Mouse (Mus musculus): ENCODE data around the gene Gas7.

The Gas7 gene

DNA sequence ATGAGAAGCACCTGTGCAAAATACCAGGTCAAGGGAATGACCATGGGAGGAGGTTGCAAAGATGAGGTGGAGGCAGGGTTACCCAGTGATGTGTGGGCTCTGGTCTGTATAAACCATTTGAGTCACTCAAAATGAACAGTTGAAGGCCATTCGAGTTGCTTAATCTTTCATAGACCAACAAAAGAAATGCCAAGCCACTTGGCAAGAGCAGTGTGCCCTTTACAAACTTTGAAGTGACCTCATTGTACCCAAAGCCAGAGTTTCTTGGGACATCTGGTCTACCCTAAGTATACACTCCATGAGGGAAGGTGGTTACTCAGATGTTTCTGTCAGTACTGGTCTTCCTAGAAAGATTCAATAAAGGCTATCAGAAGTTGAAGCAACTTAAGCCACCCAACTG lies 80.5 kb downstream of the Gas7 start:
- 76% methylated on average over 1 of the region's 1 CpGs for WGBS

- 92% methylated on average over 1 of the region's 1 CpGs for WGBS
Observed at GRCm38 (mm10) chr11:67536413-67536812, 81.2 kb downstream of the Gas7 start.

DNA sequence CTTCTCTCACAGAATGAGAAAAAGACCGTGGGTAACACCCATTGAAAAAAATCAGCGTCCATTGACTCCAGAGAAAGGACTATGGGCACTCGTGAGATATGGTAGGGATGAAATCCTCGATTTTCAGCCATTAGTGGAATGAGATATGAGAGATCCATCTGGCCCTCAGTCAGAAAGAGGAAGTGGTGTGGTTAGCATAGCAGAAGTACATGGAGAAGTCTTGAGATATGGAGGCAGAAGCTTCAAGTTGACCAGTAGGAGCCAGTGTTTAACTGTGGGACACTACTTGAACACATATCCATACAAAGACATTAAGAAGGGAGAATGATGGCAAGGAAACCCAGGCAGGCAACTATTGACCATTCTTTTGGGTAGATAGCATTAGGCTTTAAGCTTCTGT lies 82.1 kb downstream of the Gas7 start:
- WGBS = 94% methylated on average over 4 of the region's 4 CpGs

- 72% methylated on average over 6 of the region's 6 CpGs for WGBS
Observed at GRCm38 (mm10) chr11:67538557-67538956, 83.3 kb downstream of the Gas7 start.

GRCm38 (mm10) chr11:67544656-67545432 lies 89.6 kb downstream of the Gas7 start:
- WGBS = 62% methylated on average over 11 of the region's 11 CpGs

GRCm38 (mm10) chr11:67546582-67546981 lies 91.3 kb downstream of the Gas7 start:
- WGBS = 40% methylated on average over 5 of the region's 5 CpGs

GRCm38 (mm10) chr11:67549306-67549705 lies 94.1 kb downstream of the Gas7 start:
- WGBS = 49% methylated on average over 4 of the region's 4 CpGs

- WGBS = 69% methylated on average over 13 of the region's 13 CpGs
Observed at GRCm38 (mm10) chr11:67549762-67550488, 94.7 kb downstream of the Gas7 start.

- 58% methylated on average over 8 of the region's 8 CpGs for WGBS
Observed at GRCm38 (mm10) chr11:67552400-67552799, 97.2 kb downstream of the Gas7 start.

GRCm38 (mm10) chr11:67554276-67554675 lies 99.0 kb downstream of the Gas7 start:
- WGBS = 64% methylated on average over 6 of the region's 6 CpGs

- 57% methylated on average over 3 of the region's 3 CpGs for WGBS
Observed at GRCm38 (mm10) chr11:67556360-67556759, 101.1 kb downstream of the Gas7 start.

GRCm38 (mm10) chr11:67558772-67559448 lies 103.7 kb downstream of the Gas7 start:
- WGBS = 46% methylated on average over 9 of the region's 9 CpGs

DNA sequence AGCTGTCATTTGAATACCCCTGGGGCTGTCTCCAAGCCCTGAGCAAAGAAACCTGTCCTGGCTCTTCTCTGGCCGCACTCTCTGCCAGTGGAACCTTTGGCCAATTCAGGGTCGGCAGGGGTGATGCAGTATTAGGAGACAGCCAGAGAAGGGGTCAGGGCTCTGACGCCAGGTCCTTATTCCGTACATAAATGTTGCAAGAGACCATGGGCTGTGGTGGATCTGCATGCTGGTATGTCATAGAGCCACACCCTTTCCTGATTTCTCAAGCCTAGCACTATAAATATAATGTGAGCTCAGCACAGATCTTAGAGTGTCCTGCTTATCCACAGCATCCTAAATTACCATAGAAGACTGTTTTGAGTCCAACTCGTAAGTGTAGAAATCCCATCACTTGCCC lies 104.3 kb downstream of the Gas7 start:
- WGBS = 70% methylated on average over 5 of the region's 5 CpGs

DNA sequence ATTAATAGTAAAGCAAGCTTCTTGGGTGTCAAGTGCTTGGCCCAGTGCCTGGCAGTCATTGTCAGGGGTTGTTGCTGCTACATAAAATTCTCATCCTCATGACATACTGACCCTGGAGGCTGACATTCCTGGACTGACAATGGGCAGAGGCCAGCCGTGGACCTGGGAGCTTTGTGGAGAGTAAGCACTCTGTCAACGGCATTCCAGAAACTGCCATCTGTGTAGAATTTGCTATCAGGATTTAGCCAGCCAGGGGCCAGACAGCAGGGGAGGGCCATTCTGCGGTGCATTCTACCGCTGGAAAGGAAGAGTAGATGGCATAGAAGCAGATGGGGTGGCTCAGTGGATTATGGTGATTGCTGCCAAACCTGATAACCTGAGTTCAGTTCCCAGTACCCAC lies 106.4 kb downstream of the Gas7 start:
- WGBS = 75% methylated on average over 4 of the region's 4 CpGs

DNA sequence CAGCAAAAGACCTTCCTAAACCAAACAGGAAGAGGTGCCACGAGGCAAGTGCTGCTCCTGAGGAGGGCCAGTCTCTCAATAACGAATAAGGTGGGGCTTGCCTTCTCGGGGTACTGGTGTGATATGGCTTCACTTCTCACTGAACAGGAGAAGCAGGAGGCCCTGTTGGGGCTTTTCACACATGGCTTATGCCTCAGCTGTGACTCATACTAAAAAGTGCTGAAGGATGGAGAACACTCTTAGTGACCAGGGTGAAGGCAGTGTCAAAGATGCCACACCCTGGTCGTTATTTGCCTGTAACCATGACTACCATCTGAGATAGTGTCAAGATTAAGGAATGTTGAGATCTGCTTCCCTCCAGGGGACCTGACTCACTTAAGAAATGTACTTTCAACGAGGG lies 107.9 kb downstream of the Gas7 start:
- 65% methylated on average over 5 of the region's 5 CpGs for WGBS

DNA sequence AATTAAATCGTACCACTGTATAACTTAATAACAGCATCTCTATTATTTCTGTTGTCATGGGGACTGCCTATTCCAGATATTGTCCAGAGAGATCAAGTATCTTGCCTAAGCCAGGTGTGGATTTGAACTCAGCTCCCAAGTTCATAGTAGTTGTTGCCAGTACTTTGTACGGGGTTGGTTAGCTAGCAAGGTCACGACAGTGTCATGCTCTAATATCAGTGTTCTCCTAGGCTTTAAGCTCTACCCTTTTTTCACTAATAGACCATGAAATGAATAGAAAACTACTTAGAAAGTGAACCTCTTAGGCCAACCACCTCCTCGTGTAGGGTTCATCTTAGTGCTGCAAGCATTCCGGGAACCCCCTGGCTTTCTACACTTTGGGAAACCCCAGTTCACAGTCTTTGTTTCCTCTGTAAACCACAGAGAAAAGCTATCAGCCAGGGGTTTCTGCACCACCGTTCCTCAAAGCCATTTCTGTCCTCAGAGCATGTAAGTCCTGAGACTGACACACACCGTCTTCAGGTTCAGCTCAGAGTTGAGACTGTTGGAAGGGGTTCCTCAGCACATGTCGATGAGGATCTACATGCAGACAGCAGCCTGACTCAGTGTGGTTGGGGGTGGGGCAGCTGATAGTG lies 108.9 kb downstream of the Gas7 start:
- 85% methylated on average over 8 of the region's 8 CpGs for WGBS

GRCm38 (mm10) chr11:67565512-67565911 lies 110.3 kb downstream of the Gas7 start:
- 69% methylated on average over 4 of the region's 4 CpGs for WGBS

- WGBS = 88% methylated on average over 5 of the region's 5 CpGs
Observed at GRCm38 (mm10) chr11:67566704-67567103, 111.5 kb downstream of the Gas7 start.

- WGBS = 83% methylated on average over 5 of the region's 5 CpGs
Observed at GRCm38 (mm10) chr11:67567184-67567583, 111.9 kb downstream of the Gas7 start.

GRCm38 (mm10) chr11:67567991-67568390 lies 112.8 kb downstream of the Gas7 start:
- 93% methylated on average over 4 of the region's 4 CpGs for WGBS

GRCm38 (mm10) chr11:67568815-67569214 lies 113.6 kb downstream of the Gas7 start:
- WGBS = 73% methylated on average over 5 of the region's 5 CpGs

- WGBS = 24% methylated on average over 8 of the region's 8 CpGs
Observed at GRCm38 (mm10) chr11:67570947-67571346, 115.7 kb downstream of the Gas7 start.

Data from cerebral cortex, adult 2 months (tissue).